Mouse (Mus musculus) intestine, embryonic 16.5 days (tissue): ENCODE measurements around the gene Wnt3a. TPM values are rescaled to one million over a fixed set of nuclear protein-coding genes. Genes with fewer than 3 reads are reported as not detected.
"Not testable (repeated sequence)": the region's sequence is repeated elsewhere in the genome, so short reads cannot be mapped to it uniquely, and the experiment has no call there.

Experiments
- ATAC-seq: fragments of 200-750 bp; cut with Nextera tagmentation; 2 replicates; pipeline ENCODE4 v1.8.0; 2017; ENCODE audit warnings: moderate TSS enrichment, moderate library complexity
- H3K27ac ChIP-seq: fragments of 300-500 bp; sonication (generic); 2 replicates; pipeline ENCODE4 v1.5.1; 2014; ENCODE audit warnings: mild to moderate bottlenecking, low read length
- H3K27me3 ChIP-seq: fragments of 300-500 bp; sonication (generic); replicated peaks from 2 replicates; pipeline ENCODE4 v1.6.1; 2014; ENCODE audit warnings: low read length, control low read depth, mixed read lengths; ENCODE audit not compliant: control insufficient read depth, insufficient read depth
- H3K36me3 ChIP-seq: fragments of 300-500 bp; sonication (generic); 2 replicates; pipeline ENCODE4 v1.6.1; 2014; ENCODE audit warnings: low read length, control low read depth; ENCODE audit not compliant: control insufficient read depth, insufficient read depth
- H3K4me1 ChIP-seq: fragments of 300-500 bp; sonication (generic); 2 replicates; pipeline ENCODE4 v1.6.1; 2014; ENCODE audit warnings: low read length, control low read depth, mixed read lengths; ENCODE audit not compliant: control insufficient read depth, insufficient read depth
- H3K4me2 ChIP-seq: fragments of 300-500 bp; sonication (generic); 2 replicates; pipeline ENCODE4 v1.6.1; 2014; ENCODE audit warnings: low read depth, low read length, control low read depth
- H3K4me3 ChIP-seq: fragments of 300-500 bp; sonication (generic); 2 replicates; pipeline ENCODE4 v1.5.1; 2014; ENCODE audit warnings: mild to moderate bottlenecking, low read length
- H3K9ac ChIP-seq: fragments of 300-500 bp; sonication (generic); 2 replicates; pipeline ENCODE4 v1.6.1; 2014; ENCODE audit warnings: low read depth, low read length
- H3K9me3 ChIP-seq: fragments of 300-500 bp; sonication (generic); 2 replicates; pipeline ENCODE4 v1.6.1; 2016; ENCODE audit warnings: low read length, control low read depth; ENCODE audit not compliant: control insufficient read depth
- WGBS: fragments of 180-500 bp; shearing (Covaris S2); extraction: QIAGEN DNeasy Blood & Tissue Kit; methylation state at CpG from one replicate; pipeline ENCODE4 v1.1.7; 2014; 5-methylcytosine and 5-hydroxymethylcytosine counted together
- polyA plus RNA-seq: library from polyadenylated mRNA; unstranded; fragments of >200 nt; fragmentation: Nextera tagmentation; extraction: Ambion mirVana; gene quantifications from 2 replicates; pipeline ENCODE4 v1.2.1, GENCODE M21; 2015

Wnt3a gene
- polyA plus RNA-seq, 1 experiment from 2014 or later: not detected

DNA sequence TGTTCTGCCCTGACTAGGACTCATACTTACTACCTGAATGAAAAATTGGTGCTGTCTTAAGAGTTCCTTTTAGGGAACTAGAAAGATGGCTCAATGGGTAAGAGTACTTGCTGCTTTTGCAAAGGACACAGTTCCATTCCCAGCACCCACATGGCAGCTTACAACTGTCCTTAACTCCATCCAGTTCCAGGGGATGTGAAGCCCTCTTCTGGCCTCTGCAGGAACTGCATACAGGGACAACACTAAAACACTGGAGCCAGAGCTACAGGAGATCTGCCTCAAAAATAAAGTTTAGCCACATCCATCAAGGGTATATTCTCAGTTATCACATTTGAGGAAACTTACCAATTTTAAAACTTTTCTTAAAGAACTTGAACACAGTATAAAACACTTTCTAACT lies 71.5 kb downstream of the Wnt3a start:
- Histone ChIP-seq H3K4me1 (peaks cover 45% of the 10 kb centered on the region), H3K27ac (no peak overlapping the region)
- ATAC-seq: no peak

GRCm38 (mm10) chr11:59218389-59218998 lies 72.1 kb downstream of the Wnt3a start:
- H3K9ac ChIP-seq: no peak overlapping the region
- H3K4me3 ChIP-seq: no peak overlapping the region
- peak overlapping the region; percentile 25 for H3K27ac ChIP-seq
- WGBS: 61% methylated on average over 4 of the region's 4 CpGs
- peaks cover 40% of the 10 kb centered on the region for H3K4me1 ChIP-seq
- H3K27me3 ChIP-seq: no peaks in the 10 kb centered on the region
- H3K9me3 ChIP-seq: no peaks in the 10 kb centered on the region
- no peak overlapping the region for H3K4me2 ChIP-seq
- no peaks in the 10 kb centered on the region for H3K36me3 ChIP-seq
- peak; percentile 77 for ATAC-seq

More for the DNA sequence above, 71.5 kb downstream of the Wnt3a start:
- Histone ChIP-seq H3K4me2 (no peak overlapping the region), H3K36me3 (no peaks in the 10 kb centered on the region), H3K4me3 (no peak overlapping the region), H3K9me3 (no peaks in the 10 kb centered on the region), H3K9ac (no peak overlapping the region), H3K27me3 (no peaks in the 10 kb centered on the region)

GRCm38 (mm10) chr11:59216955-59217354 lies 73.6 kb downstream of the Wnt3a start:
- no peaks in the 10 kb centered on the region for H3K9me3 ChIP-seq
- 85% methylated on average over 3 of the region's 3 CpGs for WGBS
- no peak overlapping the region for H3K4me3 ChIP-seq
- no peak overlapping the region for H3K9ac ChIP-seq
- ATAC-seq: no peak
- H3K4me2 ChIP-seq: no peak overlapping the region
- no peaks in the 10 kb centered on the region for H3K27me3 ChIP-seq
- H3K27ac ChIP-seq: no peak overlapping the region
- peaks cover 29% of the 10 kb centered on the region for H3K4me1 ChIP-seq
- H3K36me3 ChIP-seq: no peaks in the 10 kb centered on the region

DNA sequence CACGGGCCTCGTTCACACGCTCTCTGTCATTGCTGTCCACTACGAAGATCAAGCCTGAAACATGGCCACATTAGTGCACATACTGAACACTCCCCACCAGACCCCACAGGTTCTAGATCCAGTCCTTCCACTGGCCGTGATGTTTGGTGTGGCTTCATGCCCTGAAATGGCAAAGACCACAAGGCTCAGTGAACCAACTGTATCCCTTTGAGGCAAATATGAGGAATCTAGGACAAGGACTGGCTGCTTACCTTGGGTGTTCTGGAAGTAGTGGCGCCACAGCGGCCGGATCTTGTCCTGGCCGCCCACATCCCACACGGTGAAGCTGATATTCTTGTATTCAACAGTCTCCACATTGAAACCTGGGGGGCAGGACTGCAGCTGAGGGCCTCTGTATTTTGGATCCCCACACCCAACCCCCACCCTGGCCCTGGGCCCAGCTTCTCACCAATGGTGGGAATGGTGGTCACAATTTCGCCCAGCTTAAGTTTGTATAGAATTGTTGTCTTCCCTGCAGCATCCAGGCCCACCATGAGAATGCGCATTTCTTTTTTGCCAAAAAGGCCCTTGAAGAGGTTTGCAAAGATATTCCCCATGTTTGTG lies 77.6 kb downstream of the Wnt3a start:
- no peak overlapping the region for H3K9ac ChIP-seq
- ATAC-seq: no peak
- H3K27me3 ChIP-seq: no peaks in the 10 kb centered on the region
- H3K9me3 ChIP-seq: no peaks in the 10 kb centered on the region
- no peak overlapping the region for H3K27ac ChIP-seq
- H3K36me3 ChIP-seq: no peaks in the 10 kb centered on the region
- peaks cover 16% of the 10 kb centered on the region for H3K4me1 ChIP-seq
- 91% methylated on average over 12 of the region's 12 CpGs for WGBS
- no peak overlapping the region for H3K4me3 ChIP-seq
- no peak overlapping the region for H3K4me2 ChIP-seq

DNA sequence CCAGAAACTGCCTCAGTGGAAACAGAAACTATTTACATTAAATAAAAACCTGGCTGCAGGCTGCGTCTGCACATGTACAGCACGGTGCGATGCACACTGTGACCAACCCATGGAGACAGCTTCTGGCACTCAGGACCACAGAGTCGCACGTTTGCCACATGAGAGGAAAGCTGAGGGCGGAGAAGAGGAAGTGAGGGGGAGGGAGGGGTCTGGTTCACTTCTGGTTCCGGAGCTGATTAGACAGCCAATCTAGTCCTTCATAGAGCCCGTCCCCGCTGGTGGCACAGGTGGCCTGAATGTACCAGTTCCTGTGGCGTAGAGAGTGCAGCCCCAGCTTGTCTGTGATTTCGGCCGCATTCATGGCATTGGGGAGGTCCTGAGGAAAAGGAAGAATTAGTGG lies 78.2 kb downstream of the Wnt3a start:
- not testable (repeated sequence) for H3K27ac ChIP-seq, H3K36me3 ChIP-seq, H3K4me2 ChIP-seq, H3K9me3 ChIP-seq, H3K27me3 ChIP-seq, H3K4me3 ChIP-seq, ATAC-seq, H3K9ac ChIP-seq
- H3K4me1 ChIP-seq: peaks cover 14% of the 10 kb centered on the region
- 72% methylated on average over 12 of the region's 12 CpGs for WGBS

GRCm38 (mm10) chr11:59211561-59211960 lies 79.0 kb downstream of the Wnt3a start:
- not testable (repeated sequence) for H3K36me3 ChIP-seq, H3K9ac ChIP-seq, H3K9me3 ChIP-seq, H3K27ac ChIP-seq, H3K4me2 ChIP-seq, ATAC-seq, H3K4me3 ChIP-seq, H3K27me3 ChIP-seq
- WGBS: 83% methylated on average over 9 of the region's 9 CpGs
- peaks cover 11% of the 10 kb centered on the region for H3K4me1 ChIP-seq

DNA sequence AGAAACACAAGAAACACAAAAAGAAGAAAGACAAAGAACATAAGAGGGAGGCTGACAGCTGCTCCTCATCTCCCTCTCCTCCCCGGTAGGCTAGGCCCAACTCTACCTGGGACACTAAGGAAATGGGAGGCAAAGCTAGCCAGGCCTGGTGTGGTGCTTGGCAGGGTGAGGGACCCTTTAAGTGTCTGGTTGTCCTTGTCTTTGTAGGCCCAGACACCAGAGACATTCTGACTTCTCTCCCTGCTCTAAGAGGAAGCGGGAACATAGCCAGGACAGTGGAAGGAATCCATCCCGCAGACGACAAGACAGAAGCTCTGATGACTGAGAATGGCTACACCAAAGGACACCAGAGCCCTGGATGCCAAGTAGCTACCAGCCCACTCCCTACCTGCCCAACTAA lies 80.5 kb downstream of the Wnt3a start:
- H3K27me3 ChIP-seq: no peaks in the 10 kb centered on the region
- no peak overlapping the region for H3K4me2 ChIP-seq
- no peaks in the 10 kb centered on the region for H3K9me3 ChIP-seq
- 87% methylated on average over 4 of the region's 4 CpGs for WGBS
- H3K36me3 ChIP-seq: no peaks in the 10 kb centered on the region
- H3K4me3 ChIP-seq: no peak overlapping the region
- no peak overlapping the region for H3K9ac ChIP-seq
- H3K27ac ChIP-seq: peak overlapping the region; percentile 13; the same call in 1 of the 2 replicates
- no peak for ATAC-seq
- peaks cover 11% of the 10 kb centered on the region for H3K4me1 ChIP-seq

- Histone ChIP-seq H3K9me3 (no peaks in the 10 kb centered on the region), H3K9ac (peak overlapping the region; percentile 50; the same call in 1 of the 2 replicates), H3K27me3 (no peaks in the 10 kb centered on the region), H3K4me1 (peaks cover 11% of the 10 kb centered on the region), H3K27ac (peak overlapping the region; percentile 58), H3K36me3 (no peaks in the 10 kb centered on the region), H3K4me3 (peak overlapping the region; percentile 96), H3K4me2 (peak overlapping the region; percentile 80)
- no peak for ATAC-seq
- 58% methylated on average over 5 of the region's 5 CpGs for WGBS
Measured at GRCm38 (mm10) chr11:59209580-59209979, 81.0 kb downstream of the Wnt3a start.

DNA sequence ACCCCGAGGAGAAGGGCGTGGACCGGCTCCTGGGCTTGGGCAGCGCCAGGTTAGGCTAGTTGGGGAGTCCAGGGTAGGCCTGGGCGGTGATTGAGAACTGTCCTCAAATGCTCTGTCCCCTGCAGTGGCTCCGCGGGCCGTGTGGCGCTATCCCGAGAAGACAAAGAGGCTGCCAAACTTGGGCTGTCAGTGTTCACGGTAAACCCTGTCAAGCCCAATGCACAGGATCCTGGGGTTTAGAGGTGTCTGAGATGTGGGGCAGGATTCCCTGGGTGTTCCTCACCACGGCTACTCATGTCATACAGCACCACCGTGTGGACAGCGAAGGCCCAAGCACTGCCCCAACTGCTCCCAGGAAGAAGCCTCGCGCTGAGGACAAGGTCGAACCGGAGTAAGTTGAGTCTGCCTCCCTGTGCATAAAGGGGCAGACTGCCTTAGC lies 81.5 kb downstream of the Wnt3a start:
- 10% methylated on average over 18 of the region's 18 CpGs for WGBS
- peak; percentile 60 for ATAC-seq
- H3K4me1 ChIP-seq: peaks cover 11% of the 10 kb centered on the region

More for the DNA sequence above, 81.5 kb downstream of the Wnt3a start:
- peak overlapping the region; percentile 95 for H3K9ac ChIP-seq
- peaks cover 2% of the 10 kb centered on the region; the same call in 1 of the 2 replicates for H3K36me3 ChIP-seq
- peak overlapping the region; percentile 96 for H3K4me3 ChIP-seq
- no peaks in the 10 kb centered on the region for H3K9me3 ChIP-seq
- no peaks in the 10 kb centered on the region for H3K27me3 ChIP-seq
- H3K4me2 ChIP-seq: peak overlapping the region; percentile 80
- H3K27ac ChIP-seq: peak overlapping the region; percentile 97
